Mouse (Mus musculus) kidney, adult 2 months (tissue): ENCODE results near the gene Gsg1l.

Source experiments
- CTCF ChIP-seq: fragments of 200-500 bp; conservative IDR thresholded peaks from 2 replicates; pipeline ENCODE4 v1.5.1; 2011; ENCODE audit warnings: low read depth, mild to moderate bottlenecking, control low read depth, low read length, moderate library complexity, mixed read lengths; ENCODE audit not compliant: insufficient read depth, insufficient read length
- POLR2A ChIP-seq: fragments of 200-500 bp; IDR thresholded peaks from one replicate; pipeline ENCODE4 v1.6.1; 2011; ENCODE audit warnings: low read depth, low read length, control low read depth

GRCm38 (mm10) chr7:125864026-125864425, 218.2 kb downstream of the Gsg1l start:
- TF ChIP-seq CTCF (no peak), POLR2A (no peak)
